Mouse (Mus musculus) hindlimb bud, embryonic 11.5 days (tissue): Measurements from ENCODE around the gene Cacnb4.

Experiments
- DNase-seq: peaks from one replicate; pipeline ENCODE4 v3.0.0-alpha.2; 2012; ENCODE audit warnings: low read depth, low spot score; ENCODE audit errors: extremely low spot score

Gene Cacnb4

DNA sequence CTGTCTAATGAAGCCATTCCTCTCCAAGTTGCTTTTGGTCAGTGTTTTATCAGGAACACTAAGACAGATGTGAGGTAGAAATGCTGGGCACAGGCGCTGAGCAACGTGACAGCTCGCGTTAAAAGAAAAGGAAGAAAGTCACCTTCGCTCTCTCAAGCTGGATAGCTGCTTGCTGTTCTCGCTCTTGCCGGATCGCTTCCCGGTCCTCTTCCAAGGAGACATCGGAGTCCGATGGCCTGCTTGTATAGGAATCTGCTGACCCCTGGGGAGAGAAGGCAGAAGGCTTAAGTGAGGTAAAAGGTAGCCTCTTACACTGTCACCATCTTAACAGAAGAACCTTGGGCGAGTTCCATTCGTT, 199.1 kb downstream of the Cacnb4 start:
- no peak for DNase-seq

DNA sequence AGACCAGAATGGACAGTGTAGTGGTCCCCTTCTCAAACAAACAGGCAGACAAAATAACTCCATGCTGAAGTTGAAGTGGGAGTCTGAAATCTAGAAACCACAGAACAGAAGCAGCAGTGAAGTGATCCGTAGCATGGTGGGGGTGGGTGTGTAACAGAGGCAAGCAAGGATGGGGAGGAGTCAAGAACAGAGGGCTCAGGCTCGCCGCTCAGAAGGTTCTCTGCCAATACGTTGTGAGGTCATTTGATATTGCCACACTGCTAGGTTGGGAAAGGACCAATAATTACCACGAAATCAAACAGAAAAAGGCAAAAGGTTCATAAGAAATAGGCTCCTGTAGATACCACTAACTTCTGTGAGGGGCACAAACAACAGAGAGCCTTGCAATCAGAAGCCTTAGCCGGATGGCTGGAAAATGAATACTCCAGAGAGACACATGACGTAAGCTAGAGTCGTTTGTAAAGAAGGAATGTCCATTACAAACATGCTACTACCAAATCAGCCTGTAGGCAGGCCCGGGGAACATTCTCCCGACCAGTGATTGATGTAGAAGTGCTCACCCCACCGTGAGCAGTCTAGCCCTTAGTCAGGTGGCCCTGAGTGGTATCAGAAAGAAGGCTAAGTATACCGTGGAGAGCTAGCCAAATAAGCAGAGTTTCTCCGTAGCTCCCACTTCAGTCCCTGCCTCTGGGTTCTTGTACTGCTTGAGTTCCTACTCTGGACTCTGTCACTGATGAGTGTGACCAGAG, 199.7 kb downstream of the Cacnb4 start:
- no peak for DNase-seq

DNA sequence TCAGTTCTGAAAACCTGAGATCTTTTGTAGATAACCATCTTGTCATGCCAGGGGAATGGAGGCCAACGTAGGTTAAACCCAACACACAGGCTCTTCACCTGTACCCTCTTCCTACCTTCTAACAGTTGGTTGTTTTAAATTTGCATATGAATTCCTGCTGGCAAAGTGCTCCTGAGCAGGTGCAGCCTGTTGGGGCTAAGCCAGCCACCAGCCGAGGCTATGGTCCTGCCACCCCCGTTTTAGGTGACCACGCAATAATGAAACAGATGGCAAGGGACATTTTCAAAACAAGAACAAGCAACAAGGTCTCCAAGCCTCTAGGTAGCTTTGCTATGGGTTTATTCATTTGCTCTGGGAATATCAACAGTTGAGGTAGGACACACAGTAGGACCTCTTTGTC, 200.8 kb downstream of the Cacnb4 start:
- no peak for DNase-seq

DNA sequence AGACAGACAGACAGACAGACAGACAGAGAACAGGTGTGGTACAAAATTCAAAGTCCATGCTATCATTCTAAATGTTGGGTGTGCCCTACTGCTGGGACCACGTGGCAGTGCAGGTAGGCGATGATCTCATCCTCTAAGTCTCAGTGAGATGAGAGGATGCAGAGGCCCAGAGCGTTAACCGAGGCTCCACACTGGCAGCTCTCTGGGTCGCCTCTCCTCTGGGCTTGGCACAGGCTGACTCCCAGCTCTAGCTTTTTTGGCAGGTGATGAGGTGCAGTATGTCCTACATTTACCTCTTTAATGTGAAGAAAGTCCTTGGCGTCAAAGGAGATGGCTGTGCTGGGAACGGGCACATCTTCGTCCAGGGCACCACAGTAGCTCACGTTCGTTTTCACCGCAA, 202.1 kb downstream of the Cacnb4 start:
- DNase-seq = no peak

DNA sequence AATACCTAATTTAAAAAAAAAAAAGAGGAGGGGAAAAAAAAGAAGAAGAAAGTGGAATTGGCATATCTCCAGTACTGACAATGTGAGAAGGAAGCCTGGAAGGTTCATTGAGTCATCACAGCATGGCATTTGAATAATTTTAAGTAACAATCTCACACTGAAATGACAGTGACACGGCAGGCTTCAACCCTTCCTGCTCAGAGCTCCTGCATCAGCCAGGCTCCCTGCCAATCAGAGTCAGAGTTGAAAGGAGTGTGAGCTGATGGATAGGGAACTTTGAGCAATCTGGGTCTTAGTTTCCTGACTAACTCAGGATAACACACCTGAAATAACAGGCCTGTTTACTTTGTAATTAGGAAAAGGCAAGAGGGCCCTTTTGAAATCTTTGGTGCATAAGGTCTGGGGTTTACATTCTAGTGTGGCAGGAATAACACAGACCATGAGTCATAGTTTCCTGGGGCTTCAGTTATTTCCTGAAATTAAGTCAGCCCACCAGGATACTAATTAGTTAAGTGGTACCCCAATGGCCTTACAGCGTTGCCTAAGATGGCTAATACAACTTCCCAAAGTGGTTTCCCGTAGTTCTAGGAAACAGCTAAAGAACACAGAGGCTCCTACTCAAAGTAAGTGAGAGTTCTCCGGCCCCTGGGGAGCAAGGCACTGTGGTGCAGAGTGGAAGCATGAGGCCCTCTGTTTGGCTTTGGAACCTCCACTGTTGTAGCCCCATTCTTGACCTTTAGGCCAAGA, 204.9 kb downstream of the Cacnb4 start:
- no peak for DNase-seq

DNA sequence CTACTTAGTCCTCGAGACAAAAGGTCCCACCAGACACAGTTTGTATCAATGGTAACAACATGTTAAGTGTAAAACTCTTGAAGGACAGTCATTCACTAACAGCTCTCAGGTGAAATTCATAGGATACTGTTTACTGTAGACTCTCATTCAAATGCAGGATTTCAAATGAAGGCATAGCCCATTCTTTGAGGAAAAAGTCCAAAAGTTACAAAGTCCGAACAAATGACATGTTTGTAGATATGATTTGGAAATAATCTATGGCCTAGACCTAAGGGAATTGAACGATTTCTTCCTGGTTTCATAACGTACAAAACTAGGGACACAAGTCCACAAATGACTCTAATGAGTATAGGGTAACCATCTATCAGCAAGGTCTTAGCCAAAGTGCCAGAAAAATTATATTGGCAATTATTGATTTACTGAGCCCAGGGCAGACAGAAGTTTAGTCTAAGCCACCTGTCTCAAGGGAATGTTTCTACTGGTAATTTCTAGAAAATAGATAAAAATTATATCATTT, 206.5 kb downstream of the Cacnb4 start:
- no peak for DNase-seq

DNA sequence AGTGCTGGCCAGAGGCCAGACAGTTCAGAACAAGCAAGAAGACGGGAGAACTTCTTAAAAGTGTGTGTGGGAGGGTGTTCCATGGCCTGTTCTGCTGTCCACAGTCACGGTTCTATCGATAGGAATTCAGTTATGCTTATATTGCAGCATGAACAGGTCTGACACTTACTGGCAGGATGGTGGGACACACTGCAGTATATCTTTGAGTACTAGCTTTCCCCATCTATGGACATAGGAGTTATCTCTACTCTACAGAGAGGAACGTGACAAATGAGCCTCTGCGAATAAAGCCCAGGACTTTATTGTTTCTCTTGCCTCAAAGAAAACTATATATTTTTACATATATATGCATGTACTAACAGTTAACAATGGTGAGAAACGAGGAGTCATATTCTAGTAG, 209.0 kb downstream of the Cacnb4 start:
- no peak for DNase-seq

DNA sequence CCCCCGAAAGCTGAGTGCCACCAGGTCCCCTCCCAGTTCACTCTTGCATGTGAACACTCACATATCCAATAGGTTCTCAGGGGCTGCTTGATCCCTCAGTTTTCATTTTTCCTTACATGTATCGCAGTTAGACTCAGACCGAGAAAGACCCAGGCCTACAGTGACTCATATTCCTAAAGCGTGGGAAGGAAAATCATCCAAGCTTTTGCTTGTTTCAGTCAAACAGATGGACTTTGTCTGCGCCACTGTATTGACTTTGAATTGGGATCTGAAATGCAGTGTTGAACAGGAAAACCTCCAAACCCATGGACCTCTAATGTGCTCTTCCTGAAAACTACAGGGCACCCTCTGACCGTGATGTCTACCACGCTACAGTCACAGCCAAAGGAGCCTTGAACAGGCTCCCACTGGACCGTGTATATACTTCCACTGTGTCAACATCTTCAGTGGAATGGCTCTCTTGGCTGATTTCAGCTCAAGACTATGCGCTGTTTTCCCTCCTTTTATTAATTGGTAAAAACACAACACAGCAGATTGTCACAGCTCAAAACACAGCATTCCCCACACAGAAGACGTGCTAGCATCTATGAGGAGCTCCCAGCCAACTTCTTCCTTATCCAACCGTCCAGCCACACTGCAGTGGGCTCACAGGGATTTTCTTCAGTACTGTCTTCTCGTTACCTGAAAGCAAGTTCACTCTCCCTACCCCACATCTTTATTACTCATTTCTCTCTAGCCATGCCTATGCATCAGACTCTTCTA, 215.2 kb downstream of the Cacnb4 start:
- no peak for DNase-seq

DNA sequence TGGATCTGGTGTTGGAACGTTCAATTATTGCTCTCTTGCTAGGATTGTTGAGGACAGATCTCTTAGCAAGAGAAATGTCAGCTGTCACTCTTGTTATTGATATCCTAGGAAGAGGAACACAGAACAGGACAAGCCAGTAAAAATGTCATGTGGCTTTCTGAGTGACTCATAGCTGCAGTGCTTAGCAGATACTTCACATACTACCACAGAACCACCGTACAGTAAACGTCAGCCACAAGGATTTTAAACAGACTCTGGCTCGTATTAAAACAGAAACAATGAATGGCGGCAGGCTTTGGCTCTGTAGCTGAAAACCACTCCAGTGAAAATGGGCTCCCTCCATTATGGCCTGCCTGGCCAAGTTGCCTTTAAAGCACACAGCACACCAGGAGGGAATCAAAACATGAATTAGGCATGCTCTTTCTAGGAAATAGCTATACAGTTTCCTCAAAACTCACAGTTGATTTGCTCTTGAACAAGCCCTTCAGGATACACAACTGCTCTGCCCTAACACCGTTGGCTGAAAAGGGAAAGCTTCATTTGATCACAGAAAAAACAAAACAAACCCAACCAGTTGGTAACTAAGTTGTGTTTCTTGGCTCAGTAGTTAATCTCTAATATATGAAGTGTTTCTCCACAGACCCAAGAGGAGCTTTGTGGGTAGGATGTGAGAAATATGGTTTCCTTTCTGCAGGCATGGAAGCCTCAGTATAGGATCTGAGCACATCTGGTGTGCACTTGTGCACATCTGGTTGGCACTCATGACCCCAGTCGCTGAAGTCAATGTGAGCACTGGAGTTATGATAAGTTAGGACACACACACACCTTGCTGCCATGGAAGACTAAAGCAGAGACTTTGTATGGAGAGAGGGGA, 220.8 kb downstream of the Cacnb4 start:
- no peak for DNase-seq

DNA sequence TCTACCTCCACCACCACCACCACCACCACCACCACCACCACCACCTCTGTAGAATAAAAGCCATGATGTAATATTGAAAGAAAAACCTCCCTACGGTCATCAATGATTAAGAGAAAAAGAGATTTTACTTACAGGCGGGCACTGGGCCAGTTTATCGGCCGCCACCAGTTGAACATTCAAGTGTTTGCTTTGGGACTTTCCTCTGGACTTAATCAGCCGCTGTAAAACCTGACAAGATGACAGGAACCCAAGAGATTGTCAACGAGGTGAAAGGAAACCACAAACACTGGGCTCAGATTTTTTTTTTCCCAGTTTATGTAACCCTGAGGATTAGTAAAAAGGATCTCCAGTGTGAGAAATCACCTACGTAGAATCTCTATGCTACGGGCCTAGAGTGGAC, 226.8 kb downstream of the Cacnb4 start:
- DNase-seq = no peak

DNA sequence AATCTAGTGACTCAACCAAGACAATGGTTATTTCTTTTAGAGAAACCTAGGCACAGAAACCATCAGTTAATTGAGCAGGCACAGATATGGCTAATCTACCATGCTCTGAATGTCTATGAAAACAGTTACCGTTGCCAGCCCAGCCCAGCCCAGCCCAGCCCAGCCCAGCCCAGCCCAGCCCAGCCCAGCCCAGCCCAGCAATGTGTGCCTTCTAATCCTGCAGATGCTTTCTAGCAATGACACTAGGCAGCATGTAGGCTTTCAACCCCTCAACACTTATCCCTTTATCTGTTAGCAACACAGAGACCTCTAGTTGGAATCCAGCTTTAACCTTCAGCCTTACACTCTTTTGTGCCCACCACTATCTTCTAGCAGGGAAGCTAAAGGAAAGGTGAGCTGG, 227.7 kb downstream of the Cacnb4 start:
- no peak for DNase-seq

DNA sequence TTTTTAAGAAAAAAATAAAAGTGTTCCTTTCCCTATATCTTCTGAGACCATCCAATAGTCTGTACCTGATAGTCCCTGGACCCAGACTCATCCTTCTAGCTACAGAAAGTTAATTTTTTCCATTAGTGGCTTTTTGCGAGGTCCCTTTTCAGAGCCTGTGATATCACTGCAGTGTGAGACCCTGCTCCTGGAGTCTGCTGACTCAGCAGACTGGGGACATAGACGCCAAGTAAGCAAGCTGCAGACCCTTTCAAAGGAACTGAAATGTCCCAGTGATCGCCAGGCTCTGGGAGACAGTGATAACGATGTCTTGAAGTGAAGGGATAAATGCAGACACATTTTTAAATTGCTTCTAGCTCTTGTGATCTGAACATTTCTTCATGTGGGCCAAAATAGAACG, 230.0 kb downstream of the Cacnb4 start:
- no peak for DNase-seq

DNA sequence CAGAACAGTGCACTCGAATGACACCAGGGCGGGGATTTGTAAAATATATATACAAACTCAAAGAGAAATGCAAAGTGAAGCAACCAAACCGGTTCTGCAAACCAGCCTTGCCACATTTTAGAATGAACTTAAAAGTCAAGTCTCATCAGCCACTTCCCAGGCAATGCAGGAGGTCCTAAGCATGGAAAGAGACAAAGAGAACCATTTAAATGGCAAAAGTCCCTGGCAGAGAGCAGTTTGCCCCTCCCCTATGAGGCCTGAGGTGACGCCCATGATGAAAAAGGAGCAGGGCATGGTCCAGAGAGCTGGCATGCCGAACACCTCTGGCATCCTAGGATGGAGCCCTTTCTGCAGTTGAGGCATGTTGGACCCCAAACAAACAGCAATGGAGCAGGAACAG, 234.5 kb downstream of the Cacnb4 start:
- DNase-seq = no peak

DNA sequence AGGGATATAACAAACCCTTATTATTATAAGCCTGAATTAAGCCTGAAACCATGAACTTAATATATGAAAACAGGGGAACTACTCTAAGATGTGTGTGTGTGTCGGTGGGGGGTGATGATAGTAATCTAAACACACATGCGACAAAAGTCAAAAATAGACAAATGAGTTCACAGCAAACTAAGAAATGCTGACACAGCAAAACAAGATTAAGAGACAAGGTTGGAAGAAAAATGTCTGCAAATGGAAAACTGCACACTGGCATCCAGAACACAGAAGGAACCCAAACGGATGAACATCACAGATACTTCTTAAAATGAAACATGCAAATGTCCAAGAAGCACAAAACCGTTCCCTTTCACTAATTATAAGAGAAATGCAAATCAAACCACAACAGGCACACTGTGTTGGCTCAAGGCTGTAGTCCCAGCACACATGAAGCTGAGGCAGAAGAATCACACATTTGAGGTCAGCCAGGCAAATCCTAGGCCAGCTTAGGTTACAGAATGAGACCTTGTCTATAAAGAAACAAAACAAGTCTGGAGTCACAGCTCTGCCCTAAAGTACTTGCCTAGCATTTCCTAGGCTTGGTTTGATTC, 236.1 kb downstream of the Cacnb4 start:
- no peak for DNase-seq

DNA sequence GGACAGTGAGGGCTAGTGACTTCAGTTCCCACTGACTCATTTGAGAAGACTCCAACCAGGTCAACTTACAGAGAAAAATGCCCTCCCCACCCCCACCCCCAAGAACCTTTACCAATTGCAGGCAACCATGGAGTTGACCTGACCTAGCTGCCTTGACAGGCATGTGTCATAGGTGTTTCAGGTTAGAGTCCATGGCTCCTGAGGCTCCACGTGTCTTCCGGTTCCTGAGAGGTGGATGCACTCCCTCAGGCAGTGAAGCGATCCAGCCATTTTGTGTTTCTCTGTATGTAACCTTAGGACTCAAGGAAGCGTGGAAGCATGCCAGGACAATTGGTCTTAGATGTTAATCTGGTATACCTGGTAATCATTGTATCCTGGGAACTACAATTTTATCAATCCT, 238.2 kb downstream of the Cacnb4 start:
- no peak for DNase-seq

DNA sequence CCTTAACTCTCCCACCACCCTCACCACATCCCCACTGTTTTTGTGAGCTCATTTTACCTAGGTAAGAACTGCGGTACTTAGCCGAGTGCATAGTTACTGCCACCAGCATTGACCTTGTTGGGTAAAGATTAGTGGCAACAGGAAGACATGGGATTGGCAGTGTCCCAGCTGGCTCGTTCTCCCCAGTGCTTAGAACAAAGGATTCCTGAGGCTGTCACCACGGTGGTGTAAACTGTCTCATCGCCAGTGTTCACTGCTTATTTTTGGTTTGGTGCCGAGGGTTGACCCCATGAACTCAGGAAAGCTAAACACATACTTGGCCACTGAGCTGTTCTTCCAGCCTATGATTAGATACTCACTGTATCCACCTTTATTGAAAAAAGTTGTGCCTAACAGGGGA, 238.6 kb downstream of the Cacnb4 start:
- no peak for DNase-seq

DNA sequence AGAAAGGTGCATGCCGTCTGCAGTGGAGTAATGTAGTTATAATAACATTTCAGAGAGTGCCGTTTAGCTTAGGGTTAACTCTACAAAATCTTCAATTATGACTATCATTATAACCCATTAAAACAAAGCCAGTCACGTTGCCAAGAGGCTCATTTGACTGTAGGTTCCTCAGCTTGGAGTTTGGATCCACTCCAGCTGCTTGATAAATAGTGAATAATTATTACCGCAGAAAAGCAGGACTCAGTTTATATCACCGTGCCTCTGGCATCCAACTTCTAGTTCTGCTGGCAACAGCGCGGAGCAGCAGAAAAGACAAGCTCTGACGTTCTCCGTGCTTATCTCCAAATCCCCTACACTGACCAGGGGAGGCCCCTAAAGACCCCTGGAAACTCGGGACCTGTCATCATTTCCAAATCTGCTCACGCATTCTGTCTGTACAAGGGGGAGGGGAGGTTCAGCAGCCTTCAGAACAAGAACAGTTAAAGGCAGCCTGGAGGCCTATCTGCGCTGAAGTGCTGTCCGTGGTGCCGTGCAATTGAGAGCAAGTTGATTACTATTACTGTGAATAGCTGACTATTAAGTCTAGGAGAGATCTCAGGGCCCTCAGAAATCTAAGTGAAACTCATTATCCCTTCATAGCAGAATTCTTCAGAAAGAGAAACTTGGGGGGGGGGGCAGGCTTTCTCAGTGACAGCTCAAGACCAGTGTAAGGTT, 240.6 kb downstream of the Cacnb4 start:
- DNase-seq = no peak

DNA sequence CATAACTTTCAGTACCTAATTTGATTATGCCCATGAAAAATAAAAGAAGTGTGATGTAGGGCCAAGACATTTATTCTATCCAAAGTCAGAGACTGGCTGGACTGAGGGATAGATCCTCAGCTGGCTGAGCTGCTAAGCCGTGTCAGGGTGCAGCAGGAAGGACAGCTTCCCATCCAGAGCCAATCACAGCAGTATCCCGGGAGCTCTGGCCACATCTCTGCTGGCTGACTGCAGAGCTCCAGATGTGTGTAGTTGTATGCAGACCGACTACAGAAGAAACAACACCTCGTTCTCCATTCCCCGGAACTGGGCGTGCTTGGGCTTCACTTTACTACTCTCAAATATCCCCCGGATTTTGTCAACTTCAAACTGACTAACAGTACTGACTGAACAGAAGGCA, 243.3 kb downstream of the Cacnb4 start:
- DNase-seq = no peak

DNA sequence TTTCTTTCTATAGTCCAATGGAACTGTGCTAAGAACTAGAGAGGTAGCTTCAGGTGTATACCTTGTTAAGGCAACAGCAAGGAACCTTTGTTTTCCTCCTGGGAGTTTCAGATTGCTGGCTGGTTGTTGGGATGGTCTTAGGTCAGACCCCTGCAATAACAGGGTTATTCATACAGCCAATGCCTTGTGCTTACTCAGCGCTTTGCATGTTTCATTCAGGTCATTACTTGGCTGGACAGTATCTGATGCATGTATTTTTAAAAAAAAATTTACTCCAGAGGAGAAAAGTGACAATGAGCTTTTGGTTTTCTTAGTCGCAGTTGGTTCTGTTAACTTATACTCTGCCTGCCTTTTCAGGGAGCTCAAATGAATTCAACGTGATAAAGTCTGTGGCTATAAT, 249.2 kb downstream of the Cacnb4 start:
- DNase-seq = no peak

DNA sequence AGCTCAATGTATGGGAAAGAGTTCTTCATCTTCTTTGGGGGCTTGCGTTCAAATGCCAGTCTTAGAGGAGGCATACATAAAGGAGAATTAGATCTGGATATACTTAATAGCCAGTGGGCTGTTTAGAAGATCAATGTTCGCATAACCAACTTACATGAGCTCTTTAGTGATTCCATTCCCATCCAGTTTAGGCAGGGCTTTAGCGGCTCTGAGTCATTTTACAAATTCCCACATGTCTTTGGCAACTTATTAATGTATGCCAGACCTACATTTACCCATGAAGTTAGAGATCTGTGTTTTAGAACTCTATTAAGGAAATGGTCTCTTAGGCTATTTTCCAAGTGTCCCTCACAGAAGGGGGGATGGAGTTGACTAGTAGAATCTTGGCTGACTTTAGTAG, 250.6 kb downstream of the Cacnb4 start:
- no peak for DNase-seq
